Mouse (Mus musculus): ENCODE results near the gene Dad1.

DNA sequence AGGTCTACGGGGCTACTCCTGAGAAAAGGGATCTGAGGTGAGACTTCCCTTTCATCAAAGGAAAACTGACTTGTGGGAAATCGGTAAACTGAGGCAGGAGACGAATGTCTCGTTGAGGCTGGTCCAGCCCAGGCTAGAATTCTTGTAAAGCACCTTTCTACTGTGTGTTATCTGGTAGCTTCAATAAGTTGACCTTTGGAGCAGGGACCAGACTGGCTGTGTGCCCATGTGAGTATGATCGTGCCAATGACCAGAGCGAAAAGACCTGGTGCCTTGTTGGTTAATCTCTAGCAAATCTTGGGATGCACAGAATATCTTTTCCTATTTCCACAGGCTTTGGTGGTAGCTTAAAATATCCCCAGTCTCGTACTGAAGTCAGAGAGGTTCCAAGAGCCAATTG is 37.8 kb downstream of the Dad1 start:
- TF ChIP-seq MYOD1 (IDR thresholded peaks at IDR 0.05; ENCODE audit: control insufficient read depth in 1 of 3, insufficient read length in 2 of 3, low read depth in 2 of 3) (no peak), TCF12 (IDR thresholded peaks at IDR 0.05; ENCODE audit: insufficient read depth, poor library complexity, severe bottlenecking) (no peak), POLR2A (IDR thresholded peaks at IDR 0.05; ENCODE audit: insufficient read length, low read depth) (no peak), USF1 (IDR thresholded peaks at IDR 0.05; ENCODE audit: low read depth) (no peak), MAX (IDR thresholded peaks at IDR 0.05; ENCODE audit: low read depth) (no peak), CEBPB (IDR thresholded peaks at IDR 0.05; ENCODE audit: insufficient read depth, poor library complexity, severe bottlenecking) (no peak), SRF (IDR thresholded peaks at IDR 0.05; ENCODE audit: control insufficient read depth, insufficient read length, low read depth) (no peak), POLR2AphosphoS2 (IDR thresholded peaks at IDR 0.05; ENCODE audit: insufficient read length, low read depth) (no peak), MYOG (IDR thresholded peaks at IDR 0.05; ENCODE audit: control insufficient read depth in 1 of 3, insufficient read depth in 1 of 3, insufficient read length in 2 of 3, low read depth in 2 of 3) (no peak), E2F4 (IDR thresholded peaks at IDR 0.05; ENCODE audit: insufficient read depth) (no peak), TCF3 (IDR thresholded peaks at IDR 0.05; ENCODE audit: insufficient read length, low read depth) (no peak), REST (IDR thresholded peaks at IDR 0.05; ENCODE audit: insufficient read depth, insufficient read length) (no peak)
